Mouse (Mus musculus): ENCODE data around the gene Rnf213. TPM values are rescaled to one million over a fixed set of nuclear protein-coding genes. Genes with fewer than 3 reads are reported as not detected.
A peak's percentile ranks its signal among the peaks of the same experiment; 100 is the strongest.

The Rnf213 gene
- 5.3 and 5.8 TPM in 2 replicates for polyA plus RNA-seq (2015; fragmentation: Nextera tagmentation; extraction: Ambion mirVana)

DNA sequence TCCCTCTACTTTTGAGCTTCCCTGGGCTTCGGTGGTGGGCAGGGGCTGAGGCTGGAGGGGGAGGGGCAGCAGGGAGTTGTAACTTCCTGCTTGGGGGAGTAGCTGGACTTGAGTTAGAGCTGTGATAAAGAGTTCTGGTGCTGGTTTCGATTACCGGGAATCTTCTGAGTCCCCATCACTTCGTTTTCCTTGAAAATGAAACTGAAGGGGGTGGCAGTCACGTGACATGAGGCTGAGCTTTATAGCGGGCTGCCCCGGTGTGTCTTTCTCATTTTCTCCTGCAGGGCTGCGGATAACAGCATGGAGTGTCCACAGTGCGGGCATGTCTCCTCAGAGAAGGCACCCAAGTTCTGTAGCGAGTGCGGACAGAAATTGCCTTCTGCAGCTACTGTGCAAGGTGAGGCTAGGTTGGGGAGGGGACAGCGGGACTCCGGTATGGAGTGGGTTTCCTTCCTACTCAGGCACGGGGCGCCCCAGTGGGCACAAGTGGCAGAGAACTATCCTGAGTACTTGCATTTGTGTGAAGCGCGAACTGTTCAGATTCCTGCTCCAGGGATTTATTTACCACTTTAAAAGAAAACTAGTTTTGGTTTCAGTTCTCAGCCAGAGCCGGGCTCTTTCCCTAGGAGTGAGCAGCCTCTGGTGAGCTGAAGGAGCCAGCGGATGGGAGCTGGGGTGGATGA lies at the start of gene Rnf213:
Rnf213 (plus strand) TSS at position 301 of the 683 bp plus-strand sequence.
- peaks cover 42% of the 10 kb centered on the region for H3K27me3 ChIP-seq
- H3K4me2 ChIP-seq: peak within 1 kb of the TSS; percentile 98
- peak within 1 kb of the TSS; percentile 70 for H3K4me3 ChIP-seq (replicated peaks)
- under 1% methylated on average over 19 of the region's 19 CpGs for WGBS
- peak within 1 kb of the TSS; percentile 61 for H3K9ac ChIP-seq
- peaks cover 47% of the 10 kb centered on the region for H3K4me1 ChIP-seq
- no peaks in the 10 kb centered on the region for H3K9me3 ChIP-seq (replicated peaks)
- no peaks in the 10 kb centered on the region for H3K36me3 ChIP-seq
- ATAC-seq (replicated peaks; ENCODE audit: low FRiP score): peak; percentile 43; the same call in 1 of the 2 replicates
- peak within 1 kb of the TSS; percentile 81 for H3K27ac ChIP-seq

DNA sequence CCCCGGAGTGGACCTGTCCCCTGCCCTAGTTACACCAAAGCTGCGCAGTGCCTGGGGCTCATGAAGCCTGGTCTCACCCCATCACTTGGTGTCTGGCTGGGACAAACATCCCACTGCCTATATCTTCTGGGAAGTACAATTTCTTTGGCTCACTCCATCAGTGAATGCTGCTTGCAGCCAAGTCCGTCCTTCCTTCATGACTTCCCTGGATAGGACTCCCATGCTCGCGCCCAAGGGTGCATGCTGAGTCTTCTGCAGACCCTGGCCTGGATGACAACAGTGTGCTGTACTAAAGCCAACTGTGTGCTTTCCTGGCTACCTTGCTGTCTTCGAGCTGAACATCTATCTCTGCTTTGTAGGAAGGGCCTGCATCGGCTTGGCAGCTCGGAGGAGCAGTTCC lies 48.7 kb upstream of the Rnf213 start:
- 84% methylated on average over 8 of the region's 8 CpGs for WGBS
- Histone ChIP-seq H3K9ac (no peak overlapping the region), H3K4me1 (no peaks in the 10 kb centered on the region), H3K4me3 (replicated peaks) (no peak overlapping the region), H3K9me3 (replicated peaks) (no peaks in the 10 kb centered on the region), H3K27me3 (no peaks in the 10 kb centered on the region), H3K4me2 (no peak overlapping the region), H3K36me3 (peaks cover 2% of the 10 kb centered on the region; the same call in 1 of the 2 replicates), H3K27ac (no peak overlapping the region)
- ATAC-seq (replicated peaks; ENCODE audit: low FRiP score): no peak

DNA sequence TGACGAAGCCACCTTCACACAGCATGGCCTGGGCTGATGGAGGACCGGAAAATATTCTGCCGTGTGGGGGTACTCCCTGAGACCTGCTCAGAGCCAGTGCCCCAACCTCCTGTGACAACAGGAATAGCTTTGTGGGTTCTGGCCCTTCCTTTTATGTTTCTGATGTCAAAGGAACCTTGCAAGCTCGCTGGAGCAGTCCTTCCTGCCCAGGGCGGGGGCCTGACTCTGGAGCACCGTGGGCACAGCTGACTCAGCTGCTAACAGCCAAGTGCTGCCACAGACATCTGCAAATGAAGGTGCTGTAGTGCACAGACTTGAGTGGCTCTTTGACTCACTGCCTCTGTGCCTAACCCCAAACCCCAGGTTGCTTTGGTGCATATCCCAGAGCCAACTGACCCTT lies 48.0 kb upstream of the Rnf213 start:
- no peak overlapping the region for H3K4me3 ChIP-seq (replicated peaks)
- H3K27ac ChIP-seq: no peak overlapping the region
- H3K9ac ChIP-seq: no peak overlapping the region
- no peak for ATAC-seq (replicated peaks; ENCODE audit: low FRiP score)
- WGBS: 61% methylated on average over 6 of the region's 6 CpGs
- no peak overlapping the region for H3K4me2 ChIP-seq
- peaks cover 2% of the 10 kb centered on the region; the same call in 1 of the 2 replicates for H3K36me3 ChIP-seq
- no peaks in the 10 kb centered on the region for H3K9me3 ChIP-seq (replicated peaks)
- H3K27me3 ChIP-seq: no peaks in the 10 kb centered on the region
- H3K4me1 ChIP-seq: no peaks in the 10 kb centered on the region

DNA sequence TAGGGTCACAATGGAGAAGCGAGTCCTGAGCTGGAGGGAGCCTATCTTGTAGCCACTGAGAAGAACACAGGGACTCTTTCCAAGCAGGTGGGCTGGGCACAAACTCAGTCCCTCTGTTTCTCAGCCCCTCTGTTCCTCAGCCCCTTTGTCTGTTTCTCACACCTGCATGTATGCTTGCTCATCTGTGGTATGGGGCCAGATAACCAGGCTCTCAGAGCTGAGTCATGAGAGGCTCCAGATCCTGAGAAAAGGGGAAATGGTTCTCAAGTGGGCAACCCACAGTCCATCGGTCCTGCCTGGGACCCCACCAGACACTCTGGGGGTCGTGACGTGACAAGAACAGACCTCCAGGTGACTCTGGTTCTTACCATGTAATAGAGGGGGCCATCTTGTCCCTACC lies 45.8 kb upstream of the Rnf213 start:
- Histone ChIP-seq H3K9ac (no peak overlapping the region), H3K27ac (no peak overlapping the region), H3K4me2 (no peak overlapping the region), H3K4me1 (no peaks in the 10 kb centered on the region), H3K36me3 (peaks cover 2% of the 10 kb centered on the region; the same call in 1 of the 2 replicates), H3K9me3 (replicated peaks) (no peaks in the 10 kb centered on the region), H3K27me3 (no peaks in the 10 kb centered on the region), H3K4me3 (replicated peaks) (no peak overlapping the region)
- WGBS: 93% methylated on average over 4 of the region's 4 CpGs
- no peak for ATAC-seq (replicated peaks; ENCODE audit: low FRiP score)

- H3K9me3 ChIP-seq (replicated peaks): no peaks in the 10 kb centered on the region
- H3K4me1 ChIP-seq: peaks cover 24% of the 10 kb centered on the region
- H3K9ac ChIP-seq: no peak overlapping the region
- H3K36me3 ChIP-seq: no peaks in the 10 kb centered on the region
- no peak overlapping the region for H3K4me3 ChIP-seq (replicated peaks)
- no peak overlapping the region for H3K27ac ChIP-seq
- H3K4me2 ChIP-seq: no peak overlapping the region
- ATAC-seq (replicated peaks; ENCODE audit: low FRiP score): no peak
- H3K27me3 ChIP-seq: no peaks in the 10 kb centered on the region
- WGBS: 65% methylated on average over 7 of the region's 7 CpGs
These were observed 40.8 kb upstream of the Rnf213 start for GRCm38 (mm10) chr11:119352113-119352512.

DNA sequence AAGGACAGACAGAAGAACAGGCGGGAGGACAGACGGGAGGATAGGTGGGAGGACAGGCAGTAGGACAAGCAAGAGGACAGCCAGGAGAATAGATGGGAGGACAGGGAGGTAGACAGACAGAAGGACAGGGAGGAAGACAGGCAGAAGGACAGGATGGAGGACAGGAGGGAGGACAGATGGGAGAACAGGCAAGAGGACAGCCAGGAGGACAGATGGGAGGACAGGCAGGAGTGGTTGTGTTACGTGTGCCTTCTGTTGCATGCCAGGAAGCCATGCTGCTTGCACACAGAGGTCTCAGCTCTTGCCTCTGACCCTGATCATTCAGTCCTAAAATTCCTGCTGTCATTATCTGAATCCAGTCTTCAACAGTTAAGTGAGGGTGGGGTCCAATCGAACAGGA lies 39.0 kb upstream of the Rnf213 start:
- Histone ChIP-seq H3K4me2 (no peak overlapping the region), H3K36me3 (peaks cover 3% of the 10 kb centered on the region; the same call in 1 of the 2 replicates), H3K4me3 (replicated peaks) (no peak overlapping the region), H3K27ac (no peak overlapping the region), H3K27me3 (no peaks in the 10 kb centered on the region), H3K4me1 (peaks cover 24% of the 10 kb centered on the region), H3K9me3 (replicated peaks) (no peaks in the 10 kb centered on the region), H3K9ac (no peak overlapping the region)
- ATAC-seq (replicated peaks; ENCODE audit: low FRiP score): no peak
- 87% methylated on average over 4 of the region's 4 CpGs for WGBS

- WGBS: 6% methylated on average over 23 of the region's 23 CpGs
- Histone ChIP-seq H3K9ac (peak overlapping the region; percentile 76), H3K4me1 (peaks cover 24% of the 10 kb centered on the region), H3K36me3 (peaks cover 12% of the 10 kb centered on the region), H3K27ac (peak overlapping the region; percentile 87), H3K27me3 (no peaks in the 10 kb centered on the region), H3K4me3 (replicated peaks) (peak overlapping the region; percentile 81), H3K4me2 (peak overlapping the region; percentile 96), H3K9me3 (replicated peaks) (no peaks in the 10 kb centered on the region)
- ATAC-seq (replicated peaks; ENCODE audit: low FRiP score): 0 out of 2 replicates have a peak, but pooled peaks have one; percentile 12
These were observed 38.0 kb upstream of the Rnf213 start for GRCm38 (mm10) chr11:119354798-119355442.

- peak within 1 kb of the TSS; percentile 96 for H3K4me2 ChIP-seq
- peak within 1 kb of the TSS; percentile 76 for H3K9ac ChIP-seq
- peaks cover 24% of the 10 kb centered on the region for H3K4me1 ChIP-seq
- no peaks in the 10 kb centered on the region for H3K27me3 ChIP-seq
- ATAC-seq (replicated peaks; ENCODE audit: low FRiP score): peak; percentile 96
- peak within 1 kb of the TSS; percentile 81 for H3K4me3 ChIP-seq (replicated peaks)
- H3K9me3 ChIP-seq (replicated peaks): no peaks in the 10 kb centered on the region
- H3K27ac ChIP-seq: peak within 1 kb of the TSS; percentile 87
- WGBS: 2% methylated on average over 40 of the region's 40 CpGs
- H3K36me3 ChIP-seq: peaks cover 16% of the 10 kb centered on the region
These were observed 37.2 kb upstream of the Rnf213 start, which contains the start of the genes Sgsh and Slc26a11 for GRCm38 (mm10) chr11:119355443-119356385. TSS of gene Sgsh (minus strand) at chr11:119355536. TSS of gene Slc26a11 (plus strand) at chr11:119355557.

DNA sequence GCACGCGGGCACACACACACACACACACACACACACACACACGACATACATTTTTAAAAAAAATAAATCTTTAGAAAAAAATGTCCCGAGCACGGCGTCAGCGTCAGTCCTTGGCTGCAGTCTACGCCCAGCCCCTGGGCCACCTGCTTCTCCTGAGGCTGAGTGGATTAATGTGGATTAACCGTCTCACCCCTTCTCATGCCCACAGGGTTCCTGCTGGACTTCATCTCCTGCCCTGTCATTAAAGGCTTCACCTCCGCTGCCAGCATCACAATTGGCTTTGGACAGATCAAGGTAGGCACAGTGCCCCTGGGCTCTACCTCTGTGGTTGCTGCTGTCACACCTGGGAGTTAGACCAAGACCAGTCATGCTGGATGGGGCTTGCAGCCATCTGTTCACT lies 33.8 kb upstream of the Rnf213 start:
- no peak overlapping the region for H3K4me2 ChIP-seq
- no peaks in the 10 kb centered on the region for H3K27me3 ChIP-seq
- H3K9me3 ChIP-seq (replicated peaks): no peaks in the 10 kb centered on the region
- ATAC-seq (replicated peaks; ENCODE audit: low FRiP score): no peak
- no peak overlapping the region for H3K9ac ChIP-seq
- 94% methylated on average over 10 of the region's 10 CpGs for WGBS
- H3K4me3 ChIP-seq (replicated peaks): no peak overlapping the region
- H3K27ac ChIP-seq: no peak overlapping the region
- H3K4me1 ChIP-seq: peaks cover 33% of the 10 kb centered on the region
- peaks cover 25% of the 10 kb centered on the region for H3K36me3 ChIP-seq

DNA sequence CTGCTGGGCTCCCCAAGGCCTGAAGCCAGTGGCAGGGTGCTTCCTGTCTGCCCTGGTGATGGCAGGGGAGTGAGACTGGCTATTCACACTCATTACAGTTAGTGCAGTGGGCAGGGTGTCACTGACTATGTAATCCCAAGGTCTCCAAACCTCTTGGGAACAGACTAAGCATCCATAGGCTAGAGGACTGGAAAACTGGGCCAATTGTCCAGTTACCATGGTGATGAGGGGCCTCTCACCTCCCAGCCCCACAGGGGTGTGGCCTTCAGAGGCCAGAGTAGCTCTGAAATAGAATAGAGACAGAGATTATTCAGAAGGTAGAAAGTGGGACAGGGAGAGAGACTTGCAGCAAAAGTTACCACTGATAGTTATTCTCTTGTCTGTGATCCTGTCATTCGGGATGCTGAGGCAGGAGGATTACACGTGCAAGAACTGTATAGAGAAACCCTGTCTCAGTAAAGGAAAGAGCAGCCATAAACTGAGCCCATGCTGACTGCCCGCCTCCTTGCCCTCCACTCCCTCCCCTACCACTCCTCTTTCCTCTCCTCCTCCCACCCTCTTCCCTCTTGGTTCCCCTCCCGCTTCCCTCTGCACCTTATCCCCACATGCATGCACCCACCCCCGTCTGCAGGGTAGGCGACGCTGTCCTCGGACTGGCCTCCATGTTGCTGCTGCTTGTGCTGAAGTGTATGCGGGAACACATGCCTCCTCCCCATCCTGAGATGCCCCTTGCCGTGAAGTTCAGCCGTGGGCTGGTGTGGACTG lies 29.9 kb upstream of the Rnf213 start:
- Histone ChIP-seq H3K9ac (no peak overlapping the region), H3K27ac (no peak overlapping the region), H3K4me1 (peaks cover 10% of the 10 kb centered on the region), H3K4me3 (replicated peaks) (0 out of 2 replicates have a peak overlapping the region, but pooled peaks have one; percentile 14), H3K4me2 (peak overlapping the region; percentile 38), H3K9me3 (replicated peaks) (no peaks in the 10 kb centered on the region), H3K36me3 (peaks cover 44% of the 10 kb centered on the region), H3K27me3 (no peaks in the 10 kb centered on the region)
- WGBS: 31% methylated on average over 11 of the region's 11 CpGs
- peak; percentile 40; the same call in 1 of the 2 replicates for ATAC-seq (replicated peaks; ENCODE audit: low FRiP score)

Measured in kidney, embryonic 15.5 days (tissue).